Mouse (Mus musculus): Measurements from ENCODE around the gene Tpgs1.

Tpgs1 gene

GRCm38 (mm10) chr10:79691986-79692548, 22.9 kb downstream of the Tpgs1 start:
- no peak for DNase-seq (ENCODE audit: low read depth)

- no peak for DNase-seq (ENCODE audit: low read depth)
Observed at GRCm38 (mm10) chr10:79693580-79694378, 24.6 kb downstream of the Tpgs1 start.

GRCm38 (mm10) chr10:79694379-79694655, 25.1 kb downstream of the Tpgs1 start:
- DNase-seq (ENCODE audit: low read depth) = no peak

- peak; percentile 88 for DNase-seq (ENCODE audit: low read depth)
Observed at GRCm38 (mm10) chr10:79695231-79696128, 26.3 kb downstream of the Tpgs1 start.

- peak; percentile 72 for DNase-seq (ENCODE audit: low read depth)
Observed at GRCm38 (mm10) chr10:79696129-79696651, 27.0 kb downstream of the Tpgs1 start.

- DNase-seq (ENCODE audit: low read depth) = no peak
Observed at GRCm38 (mm10) chr10:79697916-79698315, 28.7 kb downstream of the Tpgs1 start.

GRCm38 (mm10) chr10:79698459-79698858, 29.3 kb downstream of the Tpgs1 start:
- DNase-seq (ENCODE audit: low read depth) = no peak

GRCm38 (mm10) chr10:79700676-79701075, 31.5 kb downstream of the Tpgs1 start:
- no peak for DNase-seq (ENCODE audit: low read depth)

GRCm38 (mm10) chr10:79701443-79702129, 32.4 kb downstream of the Tpgs1 start:
- peak; percentile 61 for DNase-seq (ENCODE audit: low read depth)

- peak; percentile 58 for DNase-seq (ENCODE audit: low read depth)
Observed at GRCm38 (mm10) chr10:79702970-79703369, 33.8 kb downstream of the Tpgs1 start.

- DNase-seq (ENCODE audit: low read depth) = no peak
Observed at GRCm38 (mm10) chr10:79703541-79703940, 34.4 kb downstream of the Tpgs1 start.

GRCm38 (mm10) chr10:79704065-79704969, 35.1 kb downstream of the Tpgs1 start, which contains the start of gene Bsg:
Bsg (plus strand) TSS chr10:79704491.
- peak; percentile 100 for DNase-seq (ENCODE audit: low read depth)

GRCm38 (mm10) chr10:79704970-79705360, 35.8 kb downstream of the Tpgs1 start:
- DNase-seq (ENCODE audit: low read depth) = no peak

- DNase-seq (ENCODE audit: low read depth) = no peak
Observed at GRCm38 (mm10) chr10:79705951-79706350, 36.8 kb downstream of the Tpgs1 start.

- DNase-seq (ENCODE audit: low read depth) = no peak
Observed at GRCm38 (mm10) chr10:79706406-79707094, 37.4 kb downstream of the Tpgs1 start.

- DNase-seq (ENCODE audit: low read depth) = no peak
Observed at GRCm38 (mm10) chr10:79707162-79707561, 38.0 kb downstream of the Tpgs1 start.

- no peak for DNase-seq (ENCODE audit: low read depth)
Observed at GRCm38 (mm10) chr10:79707759-79708158, 38.6 kb downstream of the Tpgs1 start.

- DNase-seq (ENCODE audit: low read depth) = no peak
Observed at GRCm38 (mm10) chr10:79708668-79709067, 39.5 kb downstream of the Tpgs1 start.

GRCm38 (mm10) chr10:79709307-79709706, 40.1 kb downstream of the Tpgs1 start:
- DNase-seq (ENCODE audit: low read depth) = no peak

GRCm38 (mm10) chr10:79712029-79712428, 42.9 kb downstream of the Tpgs1 start:
- DNase-seq (ENCODE audit: low read depth) = peak; percentile 48

All from NIH3T3 (cell line).